Mouse (Mus musculus) layer of hippocampus, adult 9-11 months (tissue): ENCODE data around the gene Itm2b.
A peak's percentile ranks its signal among the peaks of the same experiment; 100 is the strongest.

Source experiments
- DNase-seq: peaks from one replicate; pipeline ENCODE4 v3.0.0; 2022

Itm2b gene

DNA sequence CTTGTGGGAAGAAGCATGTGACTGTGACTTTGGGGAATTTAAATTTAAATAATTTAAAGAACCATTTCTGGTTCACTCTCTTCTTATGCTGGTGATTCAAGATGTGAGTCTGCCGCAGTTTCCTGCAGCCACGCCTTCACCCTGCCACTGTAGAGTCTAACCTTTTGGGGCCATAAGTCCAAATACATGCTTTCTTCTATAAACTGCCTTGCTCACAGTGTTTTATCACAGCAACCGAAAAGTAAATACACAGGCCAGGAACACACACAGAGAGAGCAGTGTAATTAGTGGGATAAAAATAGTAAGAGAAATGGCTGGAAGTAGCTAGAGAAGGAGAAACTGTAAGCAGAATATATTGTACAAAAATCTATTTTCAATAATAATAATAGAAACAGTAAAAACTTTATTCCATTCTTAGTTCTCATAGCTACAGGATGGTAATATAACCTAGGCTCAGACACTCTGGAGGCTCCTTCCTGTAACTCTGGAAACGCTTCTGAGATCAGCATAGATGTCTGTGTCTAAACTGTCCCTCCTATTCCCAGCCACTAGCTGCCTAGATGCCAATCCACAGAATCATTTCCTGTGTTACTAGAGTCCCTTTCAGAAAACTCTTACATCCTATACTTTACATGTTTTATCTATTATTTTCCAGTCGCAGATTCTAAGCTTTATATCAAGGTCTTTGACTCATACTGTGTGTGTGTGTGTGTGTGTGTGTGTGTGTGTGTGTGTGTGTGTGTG is 9.3 kb upstream of the Itm2b start:
- no peak for DNase-seq

DNA sequence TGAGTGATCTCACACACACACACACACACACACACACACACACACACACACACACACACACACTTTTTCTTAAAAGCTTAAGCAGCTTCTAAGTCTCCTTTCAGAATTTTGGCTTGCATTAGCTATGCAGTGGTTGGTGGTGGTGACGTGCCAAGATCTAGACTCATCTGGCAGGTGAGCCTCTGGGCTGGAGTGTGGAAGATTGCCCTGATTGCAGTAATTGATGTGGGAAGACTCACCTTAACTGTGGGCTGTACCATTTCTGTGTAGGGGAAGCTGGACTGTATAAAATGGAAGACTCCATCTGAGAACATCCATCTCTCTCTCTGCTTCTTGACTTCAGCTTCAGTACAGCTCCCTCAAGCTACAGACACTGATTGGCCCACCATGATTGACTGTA is 6.4 kb upstream of the Itm2b start:
- DNase-seq = no peak

DNA sequence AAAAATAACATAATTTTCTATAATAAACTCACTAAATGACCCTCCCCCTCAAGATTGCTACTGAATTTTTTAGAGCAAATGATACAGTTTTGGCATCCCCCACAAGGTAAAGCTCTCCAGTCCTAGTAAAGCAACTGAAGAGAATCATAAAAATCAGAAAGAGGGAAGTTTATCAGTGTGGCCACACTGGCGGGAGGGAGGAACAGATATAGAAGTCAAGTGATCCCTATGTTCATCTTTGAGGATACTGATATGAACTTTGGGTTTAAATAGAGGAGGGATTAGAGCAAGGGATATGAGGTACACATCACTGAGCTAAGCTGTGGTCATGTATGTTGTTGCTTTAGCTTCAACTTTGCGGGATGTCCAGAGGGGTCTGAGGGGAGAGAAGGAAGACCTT is 5.1 kb upstream of the Itm2b start:
- DNase-seq = no peak

GRCm38 (mm10) chr14:73389059-73389458 is 4.0 kb upstream of the Itm2b start:
- DNase-seq = no peak

- DNase-seq = no peak
Observed at GRCm38 (mm10) chr14:73388546-73388945, 3.5 kb upstream of the Itm2b start.

DNA sequence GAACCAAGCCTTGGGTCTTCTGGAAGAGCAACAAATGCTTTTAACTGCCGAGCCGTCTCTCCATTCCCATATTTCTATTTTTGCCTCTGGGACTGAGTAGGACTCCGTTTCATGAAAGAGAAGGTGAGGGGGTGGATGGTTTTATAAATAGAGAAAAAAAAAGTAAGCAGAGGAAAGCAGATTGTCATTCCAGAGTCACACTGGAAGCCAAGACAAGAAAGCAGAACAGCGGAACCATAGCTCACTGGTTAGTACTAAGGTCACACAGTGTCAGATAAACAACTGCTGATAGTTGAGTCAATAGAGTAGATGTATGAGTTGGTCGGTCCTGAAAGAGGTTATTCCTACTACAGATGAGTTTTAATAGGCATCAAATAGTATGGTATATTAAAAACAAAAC is 1.4 kb upstream of the Itm2b start:
- DNase-seq = no peak

- DNase-seq = no peak
Observed at GRCm38 (mm10) chr14:73385720-73386374, 758 bp upstream of the Itm2b start.

- peak; percentile 48 for DNase-seq
Observed at GRCm38 (mm10) chr14:73384546-73384912, 560 bp downstream of the Itm2b start.

GRCm38 (mm10) chr14:73383746-73384145 is 1.3 kb downstream of the Itm2b start:
- no peak for DNase-seq

- DNase-seq = peak; percentile 80
Observed at GRCm38 (mm10) chr14:73382699-73383098, 2.4 kb downstream of the Itm2b start.

GRCm38 (mm10) chr14:73381559-73381958 is 3.5 kb downstream of the Itm2b start:
- DNase-seq = no peak

DNA sequence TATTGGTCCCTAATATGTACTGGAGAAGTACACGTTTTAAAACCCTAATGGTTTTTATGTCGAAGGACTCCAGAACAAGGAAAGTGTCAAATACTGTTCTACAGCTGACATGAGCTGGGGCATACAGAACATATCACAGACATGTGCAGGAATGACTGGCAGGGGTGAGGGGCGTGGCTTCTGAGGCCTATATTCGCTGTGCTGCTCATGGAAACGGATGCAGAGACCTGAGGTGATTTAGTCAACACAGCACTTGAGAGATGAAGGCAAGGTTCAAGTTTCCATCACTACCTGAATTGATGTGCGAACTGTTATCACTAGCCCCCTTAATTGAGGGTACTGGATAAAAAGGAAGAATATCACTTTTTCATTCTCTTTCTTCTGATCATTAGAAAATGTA is 7.3 kb downstream of the Itm2b start:
- no peak for DNase-seq

- no peak for DNase-seq
Observed at GRCm38 (mm10) chr14:73376920-73377319, 8.2 kb downstream of the Itm2b start.

- DNase-seq = no peak
Observed at GRCm38 (mm10) chr14:73375903-73376302, 9.2 kb downstream of the Itm2b start.

DNA sequence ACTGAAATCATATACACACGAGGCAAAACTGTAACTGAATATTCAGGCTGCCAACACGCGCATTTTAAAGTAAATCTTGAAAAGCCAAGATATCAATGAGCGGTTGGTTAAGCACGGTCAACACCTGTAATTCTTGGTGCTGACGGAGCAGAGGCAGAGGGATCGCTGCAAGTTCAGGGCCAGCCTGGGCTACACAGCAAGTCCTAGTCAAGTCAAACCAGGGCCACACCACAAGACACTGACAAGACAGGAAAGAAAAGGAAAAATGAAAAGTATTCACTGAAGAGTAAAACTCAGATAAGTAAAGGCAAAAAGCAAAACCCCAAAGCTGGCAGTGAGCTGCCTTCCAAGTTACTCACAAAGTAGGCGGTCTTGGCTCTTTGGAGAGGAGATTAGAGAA is 9.6 kb downstream of the Itm2b start:
- no peak for DNase-seq

- no peak for DNase-seq
Observed at GRCm38 (mm10) chr14:73374315-73374890, 10.7 kb downstream of the Itm2b start.

DNA sequence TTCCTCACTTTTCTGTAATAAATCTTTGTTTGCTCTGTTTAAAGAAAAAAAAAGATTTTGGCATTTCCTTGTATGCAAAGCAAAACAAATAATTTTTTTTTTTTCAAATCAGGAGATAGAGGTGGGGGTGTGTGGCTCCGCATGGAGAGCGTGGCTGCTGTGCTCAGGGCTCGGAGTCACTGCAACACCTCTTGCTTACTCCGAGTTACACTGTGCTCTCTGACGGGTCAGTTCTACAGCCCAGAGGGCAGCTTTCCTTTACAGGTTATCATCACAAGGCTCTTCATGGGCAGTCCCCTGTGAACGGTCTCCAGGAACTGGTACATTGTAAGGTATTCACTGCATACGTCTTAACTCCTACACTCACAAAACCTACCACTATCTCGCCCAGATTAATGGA is 11.5 kb downstream of the Itm2b start:
- DNase-seq = no peak

GRCm38 (mm10) chr14:73372990-73373389 is 12.1 kb downstream of the Itm2b start:
- DNase-seq = no peak

DNA sequence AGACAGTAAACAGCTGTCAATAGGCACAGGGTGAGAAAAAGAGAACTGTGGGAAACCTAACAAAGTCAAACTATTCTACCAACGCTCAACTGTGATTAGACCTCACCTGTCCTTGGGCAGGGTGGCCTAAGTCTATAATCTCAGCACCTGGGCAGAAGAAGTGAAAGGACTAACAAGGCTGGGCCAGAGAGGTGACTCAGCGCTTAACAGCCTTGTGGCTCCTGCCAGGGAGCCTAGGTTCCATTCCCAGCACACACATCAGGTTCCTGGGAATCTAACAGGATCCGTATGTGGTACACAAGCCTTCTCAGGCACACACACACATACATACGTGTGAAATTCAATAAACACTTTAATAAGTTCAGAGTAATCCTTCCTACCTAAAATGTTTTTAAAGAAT is 13.5 kb downstream of the Itm2b start:
- DNase-seq = no peak

DNA sequence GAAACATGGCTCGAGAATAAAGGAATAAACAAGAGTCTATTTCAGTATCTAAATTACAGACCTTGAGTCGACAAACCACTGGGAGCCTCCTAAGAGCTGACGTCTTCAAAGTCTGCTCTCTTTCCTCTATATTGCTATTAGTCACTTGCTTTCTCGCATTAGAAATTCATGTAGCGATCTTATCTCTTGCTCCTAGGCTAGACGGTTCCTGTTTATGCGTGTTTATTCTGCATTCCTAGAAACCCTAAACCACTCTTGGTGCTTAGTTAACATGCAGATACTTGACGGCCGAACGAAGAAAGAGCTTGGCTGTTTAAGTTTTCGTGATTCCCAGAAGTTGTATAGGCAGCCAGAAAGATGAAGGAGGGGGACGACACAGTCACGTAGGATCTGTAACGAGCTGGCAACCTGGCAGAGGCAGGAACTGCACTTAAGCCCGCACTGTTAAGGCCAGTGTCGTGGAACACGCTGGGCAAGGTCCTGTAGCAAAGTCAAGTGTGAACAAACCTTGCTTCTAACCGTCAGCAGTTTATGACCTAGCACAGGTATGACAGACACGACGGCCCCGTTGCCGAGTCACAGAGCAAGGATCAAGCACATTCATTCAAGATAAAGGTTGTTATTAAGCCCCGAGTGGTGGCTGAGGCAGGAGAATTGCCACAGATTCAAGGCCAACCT is 14.3 kb downstream of the Itm2b start:
- DNase-seq = no peak

DNA sequence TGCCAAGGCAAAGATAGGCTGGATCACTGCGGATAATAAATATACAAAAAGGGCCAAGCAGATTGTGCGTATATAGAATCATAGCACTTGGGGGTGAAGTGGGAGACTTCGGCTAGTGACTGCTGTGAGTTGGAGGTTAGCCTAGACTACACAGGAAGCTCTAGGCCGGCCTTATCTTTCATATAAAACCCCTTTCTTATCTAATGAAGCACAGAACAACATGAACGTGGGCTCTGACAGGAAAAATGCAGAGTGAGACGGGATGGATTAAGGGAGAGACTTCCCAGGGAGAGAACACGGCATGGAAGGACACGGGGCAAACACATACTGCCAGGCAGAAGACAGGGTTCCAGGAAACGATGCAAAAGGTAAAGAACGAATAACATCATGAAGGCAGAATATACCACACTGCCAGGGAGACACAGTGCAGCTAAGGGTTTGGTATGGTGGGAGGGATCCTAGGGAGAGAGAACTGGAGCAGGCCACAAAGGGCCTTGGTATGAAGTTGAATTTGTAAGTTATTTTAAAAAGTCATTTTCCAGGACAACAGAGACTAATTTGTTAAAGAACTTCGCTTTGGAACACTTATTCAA is 14.9 kb downstream of the Itm2b start:
- DNase-seq = no peak

DNA sequence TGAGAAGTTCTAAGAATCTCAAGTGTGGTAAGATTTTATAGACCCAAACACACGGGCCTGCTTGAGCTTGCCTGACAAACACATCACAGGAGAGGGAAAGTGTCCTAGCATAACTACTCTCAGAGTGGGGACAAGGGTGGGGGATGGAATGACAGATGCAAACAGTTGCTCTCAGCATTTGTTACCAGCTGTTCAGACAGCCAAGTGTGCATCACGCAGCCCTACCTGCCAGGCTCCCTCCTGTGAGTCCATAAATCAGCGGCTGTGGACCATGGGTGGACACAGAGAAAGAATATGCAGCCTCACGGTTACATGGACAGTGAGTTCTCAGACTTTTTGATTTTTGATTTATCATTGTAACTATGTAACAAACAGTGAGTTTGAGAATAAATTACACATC is 15.5 kb downstream of the Itm2b start:
- no peak for DNase-seq

DNA sequence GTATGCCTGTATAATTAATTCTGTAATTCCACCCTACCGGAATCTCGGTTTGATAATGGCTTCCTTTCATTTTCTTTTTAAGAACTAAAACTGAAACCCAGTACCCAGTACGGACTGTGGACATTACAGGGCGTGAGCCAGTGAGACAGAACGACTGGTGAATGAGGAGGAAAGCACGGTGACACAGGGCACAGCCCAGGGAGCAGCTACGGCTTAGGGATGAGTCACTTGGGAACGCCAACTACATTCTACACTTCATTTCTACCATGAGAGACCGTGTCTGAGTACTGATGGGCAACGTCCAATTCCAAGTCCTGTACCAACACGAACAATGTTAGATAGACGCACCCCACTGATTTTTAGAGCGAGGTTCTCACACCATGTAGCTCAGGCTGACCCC is 16.1 kb downstream of the Itm2b start:
- DNase-seq = no peak

DNA sequence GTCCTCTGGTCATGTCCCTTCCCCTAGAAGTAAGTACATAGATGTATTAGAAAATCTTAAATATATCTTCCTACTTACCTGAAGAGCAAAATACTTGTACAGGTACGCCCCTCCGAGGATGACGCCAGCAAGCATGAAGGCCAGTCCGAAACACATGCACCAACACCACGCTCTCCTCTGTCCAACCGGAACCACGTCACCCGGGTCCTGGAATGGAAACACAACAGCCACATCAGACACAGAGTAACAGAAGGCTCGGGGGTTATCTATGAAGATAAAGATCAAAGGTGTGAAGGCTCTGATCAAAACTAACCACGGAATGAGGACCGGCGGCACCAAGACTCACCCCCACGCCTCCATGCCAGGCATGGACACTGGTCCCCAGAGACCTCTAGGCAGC is 16.9 kb downstream of the Itm2b start:
- no peak for DNase-seq
